Mouse (Mus musculus): Measurements from ENCODE around the gene Tmcc2. TPM values are rescaled to one million over a fixed set of nuclear protein-coding genes. Genes with fewer than 3 reads are reported as not detected.
A peak's percentile ranks its signal among the peaks of the same experiment; 100 is the strongest.

The Tmcc2 gene
- polyA plus RNA-seq, 1 experiment from 2014 or later: 598 TPM

- H3K9me3 ChIP-seq (replicated peaks): no peaks in the 10 kb centered on the region
- H3K27ac ChIP-seq (replicated peaks): peak overlapping the region; percentile 95
- peak; percentile 79 for ATAC-seq (ENCODE audit: insufficient read depth)
- H3K4me1 ChIP-seq (replicated peaks): peaks cover 48% of the 10 kb centered on the region
- WGBS (ENCODE audit: insufficient replicate concordance): 20% methylated on average over 15 of the region's 15 CpGs
- H3K4me3 ChIP-seq (replicated peaks): peak overlapping the region; percentile 72
- peaks cover 36% of the 10 kb centered on the region for H3K27me3 ChIP-seq
- peak overlapping the region; percentile 94 for H3K4me2 ChIP-seq
- H3K9ac ChIP-seq: peak overlapping the region; percentile 86
- H3K36me3 ChIP-seq (replicated peaks): peaks cover 18% of the 10 kb centered on the region
Measured at GRCm38 (mm10) chr1:132389886-132390585, 1.0 kb downstream of the Tmcc2 start.

DNA sequence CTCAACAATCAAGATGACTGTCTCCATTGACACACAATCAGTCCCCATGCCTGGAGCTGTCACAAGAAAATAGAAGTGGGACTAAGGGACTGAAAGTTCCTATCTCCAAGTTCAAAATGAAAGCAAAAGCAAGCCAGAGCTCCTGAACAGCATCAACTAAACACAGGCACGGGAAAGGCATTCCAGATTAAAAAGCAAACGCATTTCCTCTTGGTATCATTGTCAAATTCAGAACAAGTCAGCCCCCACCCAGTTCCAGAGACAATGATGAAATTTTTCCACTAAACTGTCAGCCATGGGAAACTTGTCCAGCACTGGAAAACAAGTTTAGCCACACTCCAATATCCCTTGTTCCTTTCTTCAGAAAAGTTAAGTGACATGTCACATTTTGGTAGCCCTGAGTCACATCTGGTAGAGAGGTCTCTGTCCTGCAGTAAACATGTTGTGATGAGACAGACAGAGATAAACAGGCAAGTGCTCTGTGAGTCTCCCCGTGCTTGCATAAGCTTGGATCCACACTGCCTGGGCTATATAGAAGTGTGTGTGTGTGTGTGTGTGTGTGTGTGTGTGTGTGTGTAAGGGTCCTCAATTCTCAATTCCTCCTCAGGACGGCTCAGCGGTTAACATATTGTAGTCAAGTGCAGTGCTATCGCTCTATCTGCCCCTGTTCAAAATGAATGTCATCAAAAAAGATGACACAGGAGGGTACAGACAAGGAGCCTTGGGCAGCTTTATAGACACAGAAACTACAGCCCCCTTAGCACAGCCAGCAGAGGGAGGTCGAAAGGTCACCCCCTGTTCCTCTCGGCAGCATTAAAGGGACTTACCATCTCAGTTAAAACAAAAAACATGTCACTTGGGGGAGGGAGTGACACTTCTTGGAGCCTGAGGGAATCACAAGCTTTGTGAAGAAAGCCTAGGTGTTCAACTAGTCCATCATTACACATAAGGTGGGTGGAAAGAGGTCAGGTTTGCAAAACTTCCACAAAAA, 2.0 kb downstream of the Tmcc2 start:
- peak overlapping the region; percentile 95 for H3K27ac ChIP-seq (replicated peaks)
- peaks cover 58% of the 10 kb centered on the region for H3K4me1 ChIP-seq (replicated peaks)
- peaks cover 27% of the 10 kb centered on the region for H3K36me3 ChIP-seq (replicated peaks)
- peak; percentile 45 for ATAC-seq (ENCODE audit: insufficient read depth)
- H3K9ac ChIP-seq: peak overlapping the region; percentile 80
- H3K4me2 ChIP-seq: peak overlapping the region; percentile 94
- peak overlapping the region; percentile 72 for H3K4me3 ChIP-seq (replicated peaks)
- 29% methylated on average over 8 of the region's 8 CpGs for WGBS (ENCODE audit: insufficient replicate concordance)
- H3K9me3 ChIP-seq (replicated peaks): no peaks in the 10 kb centered on the region
- peaks cover 33% of the 10 kb centered on the region for H3K27me3 ChIP-seq

GRCm38 (mm10) chr1:132387943-132388342, 3.1 kb downstream of the Tmcc2 start:
- H3K4me1 ChIP-seq (replicated peaks): peaks cover 69% of the 10 kb centered on the region
- H3K27me3 ChIP-seq: peaks cover 24% of the 10 kb centered on the region
- H3K4me3 ChIP-seq (replicated peaks): peak overlapping the region; percentile 72
- ATAC-seq (ENCODE audit: insufficient read depth): peak; percentile 40
- H3K4me2 ChIP-seq: peak overlapping the region; percentile 94
- WGBS (ENCODE audit: insufficient replicate concordance): 29% methylated on average over 4 of the region's 4 CpGs
- H3K27ac ChIP-seq (replicated peaks): peak overlapping the region; percentile 95
- H3K36me3 ChIP-seq (replicated peaks): peaks cover 39% of the 10 kb centered on the region
- peak overlapping the region; percentile 80 for H3K9ac ChIP-seq
- H3K9me3 ChIP-seq (replicated peaks): no peaks in the 10 kb centered on the region

- H3K4me2 ChIP-seq: peak overlapping the region; percentile 94
- peaks cover 46% of the 10 kb centered on the region for H3K36me3 ChIP-seq (replicated peaks)
Measured at GRCm38 (mm10) chr1:132386266-132386665, 4.8 kb downstream of the Tmcc2 start.

DNA sequence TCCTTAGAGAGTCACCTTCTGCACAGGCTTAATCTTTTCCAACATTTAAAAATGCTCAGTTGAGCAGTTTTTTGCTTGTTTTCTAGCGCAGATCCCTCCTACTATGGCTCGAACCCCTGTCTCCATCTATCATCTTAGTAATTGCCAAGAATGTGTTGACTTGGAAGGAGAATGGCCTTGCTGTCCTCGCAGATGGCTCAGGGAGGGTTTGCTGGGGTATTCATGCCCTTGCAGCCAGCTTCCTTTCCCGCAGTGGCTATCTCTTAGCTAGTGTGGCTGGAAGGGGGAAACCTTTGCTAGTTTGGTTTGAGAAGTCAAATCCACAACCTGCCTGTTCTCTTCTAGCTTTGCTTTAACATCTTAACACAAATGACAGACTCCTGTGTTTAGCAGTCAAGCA, 5.4 kb downstream of the Tmcc2 start:
- peak overlapping the region; percentile 94 for H3K4me2 ChIP-seq
- ATAC-seq (ENCODE audit: insufficient read depth): no peak
- H3K27ac ChIP-seq (replicated peaks): peak overlapping the region; percentile 60
- 69% methylated on average over 4 of the region's 4 CpGs for WGBS (ENCODE audit: insufficient replicate concordance)
- H3K36me3 ChIP-seq (replicated peaks): peaks cover 51% of the 10 kb centered on the region
- H3K4me3 ChIP-seq (replicated peaks): peak overlapping the region; percentile 72
- H3K9ac ChIP-seq: peak overlapping the region; percentile 5; the same call in 1 of the 2 replicates
- peaks cover 78% of the 10 kb centered on the region for H3K4me1 ChIP-seq (replicated peaks)
- H3K9me3 ChIP-seq (replicated peaks): no peaks in the 10 kb centered on the region
- 0 out of 2 replicates have a peak, but pooled peaks cover 2% of the 10 kb centered on the region for H3K27me3 ChIP-seq

More at GRCm38 (mm10) chr1:132386266-132386665, 4.8 kb downstream of the Tmcc2 start:
- H3K9ac ChIP-seq: peak overlapping the region; percentile 37; the same call in 1 of the 2 replicates
- 0 out of 2 replicates have a peak, but pooled peaks cover 8% of the 10 kb centered on the region for H3K27me3 ChIP-seq
- peak overlapping the region; percentile 72 for H3K4me3 ChIP-seq (replicated peaks)
- WGBS (ENCODE audit: insufficient replicate concordance): 74% methylated on average over 4 of the region's 4 CpGs
- ATAC-seq (ENCODE audit: insufficient read depth): no peak
- H3K4me1 ChIP-seq (replicated peaks): peaks cover 76% of the 10 kb centered on the region
- H3K27ac ChIP-seq (replicated peaks): peak overlapping the region; percentile 60
- H3K9me3 ChIP-seq (replicated peaks): no peaks in the 10 kb centered on the region

GRCm38 (mm10) chr1:132385266-132385665, 5.8 kb downstream of the Tmcc2 start:
- Histone ChIP-seq H3K9ac (peak overlapping the region; percentile 5; the same call in 1 of the 2 replicates), H3K27ac (replicated peaks) (peak overlapping the region; percentile 95), H3K4me3 (replicated peaks) (peak overlapping the region; percentile 72), H3K36me3 (replicated peaks) (peaks cover 56% of the 10 kb centered on the region), H3K4me1 (replicated peaks) (peaks cover 79% of the 10 kb centered on the region), H3K9me3 (replicated peaks) (no peaks in the 10 kb centered on the region), H3K27me3 (no peaks in the 10 kb centered on the region), H3K4me2 (peak overlapping the region; percentile 94)
- no peak for ATAC-seq (ENCODE audit: insufficient read depth)
- 66% methylated on average over 14 of the region's 14 CpGs for WGBS (ENCODE audit: insufficient replicate concordance)

DNA sequence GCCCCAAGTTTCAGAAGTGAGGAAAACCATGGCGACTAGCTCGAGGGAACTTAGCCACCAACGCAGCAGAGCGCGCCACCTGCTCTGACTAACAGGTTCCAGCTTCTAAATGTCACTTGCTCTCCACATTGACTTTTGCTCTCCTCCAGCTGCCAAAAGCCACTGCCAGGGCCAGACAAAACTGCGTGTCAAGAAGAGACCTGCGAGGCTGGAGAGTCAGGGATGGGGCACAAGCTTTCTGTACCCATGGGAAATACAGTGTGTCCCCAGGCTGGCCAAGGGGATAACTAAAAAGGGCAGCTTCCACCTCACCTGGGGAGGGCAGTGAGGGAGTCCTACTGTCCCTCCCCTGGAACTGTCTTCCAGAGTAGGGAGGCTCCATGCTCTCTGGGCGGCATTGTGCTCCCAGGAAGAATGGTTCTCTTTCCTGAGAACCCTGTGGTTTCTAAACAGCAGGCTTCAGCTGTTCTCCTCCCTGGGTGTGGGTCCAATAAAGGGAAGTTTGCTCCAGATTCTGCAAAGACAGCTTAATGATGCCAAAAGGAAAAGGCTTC, 7.0 kb downstream of the Tmcc2 start:
- Histone ChIP-seq H3K9me3 (replicated peaks) (no peaks in the 10 kb centered on the region), H3K36me3 (replicated peaks) (peaks cover 67% of the 10 kb centered on the region), H3K27me3 (no peaks in the 10 kb centered on the region), H3K4me2 (peak overlapping the region; percentile 94; the same call in 1 of the 2 replicates), H3K27ac (replicated peaks) (peak overlapping the region; percentile 95), H3K4me3 (replicated peaks) (no peak overlapping the region), H3K4me1 (replicated peaks) (peaks cover 91% of the 10 kb centered on the region), H3K9ac (peak overlapping the region; percentile 6; the same call in 1 of the 2 replicates)
- ATAC-seq (ENCODE audit: insufficient read depth): no peak
- 84% methylated on average over 8 of the region's 8 CpGs for WGBS (ENCODE audit: insufficient replicate concordance)

DNA sequence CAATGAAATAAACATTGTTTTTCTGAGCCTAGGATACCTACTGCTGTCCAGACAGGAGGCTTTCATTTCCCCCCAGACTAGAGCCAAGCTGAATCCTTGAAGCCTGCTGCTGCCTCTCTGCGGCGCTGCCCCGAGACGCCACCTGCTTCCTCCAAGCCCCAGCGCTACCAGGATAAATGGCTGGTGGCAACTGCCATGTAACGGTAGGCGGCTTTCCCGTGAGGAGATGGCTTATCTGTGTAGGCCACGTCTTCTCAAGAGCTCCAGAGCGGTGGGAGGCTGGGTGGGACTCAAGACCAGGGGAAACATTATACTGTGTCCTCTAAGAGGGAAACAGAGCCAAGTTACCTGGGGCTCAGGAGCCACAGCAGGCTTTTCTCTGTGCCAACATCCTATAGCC, 9.2 kb downstream of the Tmcc2 start:
- Histone ChIP-seq H3K36me3 (replicated peaks) (peaks cover 88% of the 10 kb centered on the region), H3K4me1 (replicated peaks) (peaks cover 100% of the 10 kb centered on the region), H3K9ac (peak overlapping the region; percentile 52), H3K9me3 (replicated peaks) (no peaks in the 10 kb centered on the region), H3K4me3 (replicated peaks) (peak overlapping the region; percentile 48), H3K4me2 (peak overlapping the region; percentile 66), H3K27ac (replicated peaks) (peak overlapping the region; percentile 95), H3K27me3 (no peaks in the 10 kb centered on the region)
- WGBS (ENCODE audit: insufficient replicate concordance): 12% methylated on average over 10 of the region's 10 CpGs
- peak; percentile 90 for ATAC-seq (ENCODE audit: insufficient read depth)

DNA sequence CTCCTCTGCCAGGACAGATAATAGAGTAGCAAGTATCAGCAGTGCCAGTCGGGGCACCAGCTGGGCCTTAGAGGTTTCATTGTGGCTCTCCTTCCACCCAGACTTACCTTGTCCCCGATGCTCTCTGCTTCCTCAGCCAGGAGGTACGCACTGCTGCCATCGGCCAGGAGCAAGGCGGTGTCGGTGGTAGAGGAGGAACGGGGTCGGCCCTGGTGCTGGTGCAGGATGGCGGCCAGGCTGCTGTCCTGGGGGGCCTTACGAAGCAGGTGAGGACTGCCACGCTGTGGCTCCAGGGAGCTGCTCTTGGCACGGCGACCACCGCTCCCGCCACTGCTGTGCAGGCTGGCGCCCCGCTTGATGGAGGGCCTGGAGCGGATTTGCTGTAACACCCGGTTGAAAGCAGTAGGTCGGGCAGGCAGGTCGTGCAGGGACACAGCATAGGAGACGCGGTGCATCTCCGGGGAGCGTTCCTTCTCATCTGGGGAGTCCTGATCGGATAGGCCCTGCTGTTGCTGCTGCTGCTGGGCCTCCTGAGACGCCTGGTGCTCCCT, 10.5 kb downstream of the Tmcc2 start:
- peak overlapping the region; percentile 66 for H3K4me2 ChIP-seq
- H3K9ac ChIP-seq: 0 out of 2 replicates have a peak overlapping the region, but pooled peaks have one; percentile 3
- no peaks in the 10 kb centered on the region for H3K9me3 ChIP-seq (replicated peaks)
- H3K27me3 ChIP-seq: no peaks in the 10 kb centered on the region
- H3K4me3 ChIP-seq (replicated peaks): peak overlapping the region; percentile 48; the same call in 1 of the 2 replicates
- peaks cover 100% of the 10 kb centered on the region for H3K4me1 ChIP-seq (replicated peaks)
- WGBS (ENCODE audit: insufficient replicate concordance): 87% methylated on average over 27 of the region's 27 CpGs
- H3K36me3 ChIP-seq (replicated peaks): peaks cover 87% of the 10 kb centered on the region
- peak overlapping the region; percentile 95 for H3K27ac ChIP-seq (replicated peaks)
- ATAC-seq (ENCODE audit: insufficient read depth): no peak

DNA sequence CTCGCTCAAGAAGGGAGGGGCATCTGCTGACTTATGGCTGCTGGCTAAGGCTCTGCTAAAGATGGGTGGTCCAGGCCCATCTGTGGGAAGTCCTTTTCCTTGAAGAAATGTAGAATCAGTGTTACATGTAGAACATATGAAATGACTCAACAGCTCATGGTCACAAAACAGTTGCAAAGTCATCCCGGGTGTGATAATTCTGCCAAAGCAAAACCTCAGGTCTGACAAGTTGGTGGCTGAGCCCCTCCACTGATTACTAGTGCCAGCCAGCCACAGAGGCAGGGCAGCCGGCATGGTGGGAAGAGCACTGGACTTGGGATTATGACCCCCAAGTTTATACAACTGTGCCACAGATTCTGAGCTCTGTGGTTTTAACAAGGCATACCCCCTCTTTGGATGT, 13.3 kb downstream of the Tmcc2 start:
- Histone ChIP-seq H3K27me3 (no peaks in the 10 kb centered on the region), H3K27ac (replicated peaks) (peak overlapping the region; percentile 95), H3K9ac (peak overlapping the region; percentile 43), H3K36me3 (replicated peaks) (peaks cover 76% of the 10 kb centered on the region), H3K4me3 (replicated peaks) (peak overlapping the region; percentile 21), H3K9me3 (replicated peaks) (no peaks in the 10 kb centered on the region), H3K4me1 (replicated peaks) (peaks cover 100% of the 10 kb centered on the region), H3K4me2 (peak overlapping the region; percentile 66)
- no peak for ATAC-seq (ENCODE audit: insufficient read depth)
- 28% methylated on average over 3 of the region's 3 CpGs for WGBS (ENCODE audit: insufficient replicate concordance)
